Mouse (Mus musculus) heart, postnatal 25 days (tissue): ENCODE results near the gene Phlda3. TPM values are rescaled to one million over a fixed set of nuclear protein-coding genes. Genes with fewer than 3 reads are reported as not detected.
A peak's percentile ranks its signal among the peaks of the same experiment; 100 is the strongest.

Source experiments
- DNase-seq: peaks from one replicate; pipeline ENCODE4 v3.0.0; 2022; ENCODE audit warnings: low spot score
- intact Hi-C: fragments of 180-260 bp; cut with DNase I; formaldehyde crosslinking; loops from one replicate; pipeline ENCODE4 v1.15.1; 2025
- total RNA-seq, 2 experiments: library from RNA; stranded (reverse); gene quantifications; 2 replicates each; pipeline ENCODE4 v1.2.3; 2021

The Phlda3 gene
- total RNA-seq, 2 experiments from 2014 or later, result 12.9 to 14.6 TPM

GRCm38 (mm10) chr1:135787799-135788198, 21.9 kb downstream of the Phlda3 start:
- intact Hi-C loops, result loop anchor here (2.0 kb wide), 1 partner anchor 69 kb away; no protein-coding TSS in a partner anchor
- DNase-seq, result peak; percentile 44

- peak; percentile 23 for DNase-seq
- intact Hi-C loops, result loop anchor here (2.0 kb wide), 1 partner anchor 70 kb away; no protein-coding TSS in a partner anchor
Observed at GRCm38 (mm10) chr1:135788708-135789107, 22.8 kb downstream of the Phlda3 start.

DNA sequence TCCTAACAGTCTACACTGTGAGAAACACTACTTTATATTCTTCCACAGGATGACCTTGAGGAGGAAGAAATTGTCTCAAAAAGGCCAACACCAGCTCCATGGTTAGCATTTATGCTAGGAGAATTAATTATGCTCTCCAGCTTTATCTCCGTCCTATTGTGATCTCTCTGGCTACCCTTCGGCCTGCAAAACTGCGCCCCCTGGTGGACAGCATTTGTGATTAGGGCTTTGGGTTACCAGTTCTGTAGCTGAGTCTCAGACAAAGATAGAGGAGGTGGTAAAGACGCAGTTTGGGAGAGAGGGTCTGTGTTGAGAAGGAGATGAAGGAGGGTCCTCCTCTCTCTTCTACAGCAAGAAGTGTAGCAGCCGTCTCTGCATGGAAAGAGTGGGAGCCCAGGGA, 23.9 kb downstream of the Phlda3 start:
- intact Hi-C loops, result loop anchor here (2.0 kb wide), 1 partner anchor 71 kb away; no protein-coding TSS in a partner anchor
- DNase-seq, result no peak

DNA sequence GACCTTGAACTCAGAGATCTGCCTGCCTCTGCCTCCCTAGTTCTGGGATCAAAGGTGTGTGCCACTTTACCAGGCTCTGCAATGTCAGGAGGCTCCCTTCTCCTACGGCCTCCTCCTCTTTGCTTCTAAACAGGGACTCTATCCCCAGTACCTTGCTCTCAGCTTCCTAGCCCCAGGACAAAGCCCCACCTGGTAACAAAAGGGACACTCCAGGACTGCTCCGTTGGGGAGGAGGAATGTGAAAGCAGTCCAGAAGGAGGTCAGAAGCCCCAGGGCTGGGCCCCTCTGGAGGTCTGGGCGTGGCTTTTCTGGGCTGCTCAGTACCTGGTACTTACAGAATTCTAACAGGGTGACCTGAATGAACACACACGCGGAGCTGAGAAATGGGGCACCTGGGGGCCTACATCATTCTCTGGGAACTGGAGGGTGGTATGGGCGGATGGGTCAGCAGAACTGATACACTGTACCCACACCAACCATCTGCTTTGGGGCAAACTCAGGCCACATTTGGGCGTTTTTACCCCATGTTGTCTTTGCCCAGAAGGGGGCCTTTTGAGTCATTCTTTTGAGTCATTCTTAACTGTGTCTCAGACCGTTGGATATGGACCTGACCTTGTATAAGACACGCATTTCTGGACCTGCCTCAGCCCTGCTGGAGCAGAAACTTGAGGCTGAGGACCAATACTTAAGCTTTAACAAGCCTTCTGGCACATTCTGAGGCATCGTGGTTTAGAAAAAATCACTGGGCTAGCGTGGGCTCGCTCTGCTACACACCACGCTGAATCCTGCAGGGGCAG, 26.4 kb downstream of the Phlda3 start:
- no peak for DNase-seq
- intact Hi-C loops, result no loop called here

DNA sequence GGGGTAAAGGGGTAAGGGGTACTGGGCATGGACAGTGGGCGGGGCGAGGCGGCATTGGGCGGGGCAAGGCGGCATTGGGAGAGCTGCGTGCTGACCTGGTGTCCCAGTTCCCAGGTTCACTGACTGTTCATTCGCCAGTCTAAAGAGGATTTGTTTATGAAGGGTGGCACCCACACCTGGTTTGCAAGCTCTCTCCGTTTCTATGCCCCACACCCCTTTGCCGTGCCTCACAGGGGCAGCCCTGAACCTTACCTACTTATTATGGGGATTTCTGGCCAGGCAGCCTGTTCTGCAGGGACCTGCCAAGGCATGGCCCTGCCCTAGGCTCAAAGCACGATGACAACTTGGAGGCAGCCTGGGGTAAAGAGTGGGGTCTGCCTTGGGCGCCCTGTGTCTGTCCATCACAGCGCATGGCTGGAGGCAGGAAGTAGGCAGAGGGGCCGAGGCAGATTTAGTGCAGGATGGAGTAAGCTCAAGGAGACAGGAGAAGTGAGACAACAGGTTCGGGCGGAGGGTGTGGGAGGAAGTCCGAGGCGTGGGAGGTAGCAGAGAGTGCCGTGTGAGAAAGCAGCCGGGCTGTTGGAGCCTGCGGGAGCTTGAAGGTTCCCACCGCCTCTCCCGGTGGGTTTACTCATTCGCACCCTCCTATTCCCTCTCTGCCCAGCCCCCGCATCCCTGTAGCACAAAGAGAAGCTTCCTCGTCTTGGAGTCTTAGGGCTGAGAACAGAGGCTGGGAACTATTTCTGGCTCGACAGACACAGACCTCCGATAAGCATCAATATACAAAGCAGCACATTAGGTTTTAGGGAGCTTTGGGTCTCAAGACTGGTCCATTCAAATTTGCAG, 27.7 kb downstream of the Phlda3 start:
- intact Hi-C loops, result no loop called here
- no peak for DNase-seq

GRCm38 (mm10) chr1:135794216-135795134, 28.6 kb downstream of the Phlda3 start:
- DNase-seq, result no peak
- intact Hi-C loops, result no loop called here

GRCm38 (mm10) chr1:135798492-135798891, 32.6 kb downstream of the Phlda3 start:
- no peak for DNase-seq
- intact Hi-C loops, result no loop called here

DNA sequence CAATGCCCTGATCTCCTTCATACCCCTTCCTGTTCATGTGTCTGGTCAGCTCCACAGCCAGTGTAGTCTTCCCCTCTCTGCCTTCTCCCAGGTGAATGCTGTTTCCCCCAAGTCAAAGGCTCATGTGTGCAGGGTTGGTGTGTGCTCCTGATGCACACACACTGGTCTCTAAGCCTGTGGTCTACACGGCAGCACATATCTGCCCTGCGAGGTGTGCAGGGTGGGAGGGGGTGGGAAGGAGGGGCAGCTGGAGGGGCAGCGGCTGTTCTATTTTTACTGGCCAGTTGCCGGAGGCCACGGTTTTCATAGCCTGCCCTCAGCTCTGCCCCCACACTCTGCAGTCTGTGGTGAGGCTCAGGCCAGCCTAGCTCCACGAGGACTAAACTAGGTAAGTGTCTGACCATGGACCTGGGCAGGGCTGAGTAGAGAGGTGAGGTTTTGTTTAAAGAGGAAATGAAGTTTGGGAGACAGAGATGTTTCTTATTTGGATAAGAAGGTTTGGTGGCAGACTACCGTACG, 33.2 kb downstream of the Phlda3 start:
- no peak for DNase-seq
- intact Hi-C loops, result no loop called here

- intact Hi-C loops, result no loop called here
- no peak for DNase-seq
Observed at GRCm38 (mm10) chr1:135800192-135800950, 34.5 kb downstream of the Phlda3 start.

DNA sequence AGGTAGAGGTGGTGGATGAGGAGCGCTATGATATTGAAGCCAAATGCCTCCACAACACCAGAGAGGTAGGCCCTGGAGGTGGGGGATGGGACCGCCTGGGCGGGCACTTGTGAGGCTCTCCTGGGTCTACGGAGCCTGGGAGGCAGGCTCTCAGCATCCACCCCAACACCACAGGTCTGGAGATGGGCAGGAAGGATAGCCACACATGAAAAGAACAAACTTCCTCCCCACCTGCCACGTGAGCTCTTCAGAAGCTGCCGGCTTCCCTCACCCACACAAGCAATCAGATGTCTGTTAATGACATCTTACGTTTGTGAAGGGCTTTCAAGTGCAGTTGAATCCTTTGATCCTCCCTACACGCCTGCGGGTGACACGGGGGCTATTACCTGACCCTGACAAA, 41.6 kb downstream of the Phlda3 start:
- intact Hi-C loops, result no loop called here
- DNase-seq, result no peak

DNA sequence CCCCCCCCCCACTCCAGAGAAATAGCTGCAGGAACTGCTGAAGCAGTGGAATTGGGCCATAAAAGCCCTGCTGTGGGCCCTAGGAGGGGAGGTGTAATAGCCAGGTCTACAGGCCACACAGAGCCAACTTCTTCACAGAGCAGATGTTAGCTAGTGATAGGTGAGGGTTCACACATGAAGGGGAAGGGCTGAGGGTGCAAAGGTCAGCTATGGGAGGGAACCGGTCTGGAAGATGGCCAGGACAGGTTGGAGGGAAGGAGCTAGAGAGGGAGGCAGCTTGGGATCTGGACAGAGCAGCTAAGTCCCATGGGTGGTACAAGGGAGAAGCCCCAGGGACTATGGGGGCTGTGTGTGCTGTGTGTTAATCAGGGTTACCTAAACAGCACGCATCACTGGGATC, 44.3 kb downstream of the Phlda3 start:
- no peak for DNase-seq
- intact Hi-C loops, result no loop called here

- peak; percentile 48 for DNase-seq
- intact Hi-C loops, result no loop called here
Observed at GRCm38 (mm10) chr1:135811016-135811646, 45.2 kb downstream of the Phlda3 start.

DNA sequence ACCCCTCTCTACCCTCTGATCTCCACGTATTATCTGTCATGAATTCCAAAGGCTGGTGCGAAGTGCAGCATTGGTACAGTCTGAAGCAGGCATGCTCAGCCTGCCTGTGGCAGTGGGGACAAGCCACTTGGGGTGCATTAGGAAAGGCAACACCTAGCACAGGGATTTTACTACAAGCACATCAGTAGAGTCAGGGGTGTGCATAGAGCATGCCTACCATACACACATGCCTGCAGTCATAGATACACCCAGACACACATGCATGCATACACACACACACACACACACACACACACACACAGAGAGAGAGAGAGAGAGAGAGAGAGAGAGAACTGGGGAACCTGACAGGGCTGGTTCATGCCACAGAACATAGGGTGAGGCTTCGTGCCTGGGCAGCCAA, 46.3 kb downstream of the Phlda3 start:
- intact Hi-C loops, result loop anchor here (2.0 kb wide), 1 partner anchor 17 kb away; no protein-coding TSS in a partner anchor
- no peak for DNase-seq

- intact Hi-C loops, result loop anchor here (2.0 kb wide), 1 partner anchor 16 kb away; no protein-coding TSS in a partner anchor
- DNase-seq, result no peak
Observed at GRCm38 (mm10) chr1:135812618-135813017, 46.7 kb downstream of the Phlda3 start.

GRCm38 (mm10) chr1:135813071-135813470, 47.2 kb downstream of the Phlda3 start:
- intact Hi-C loops, result loop anchor here (2.0 kb wide), 1 partner anchor 16 kb away; no protein-coding TSS in a partner anchor

GRCm38 (mm10) chr1:135813687-135814395, 47.9 kb downstream of the Phlda3 start:
- intact Hi-C loops, result loop anchor here (2.0 kb wide), 1 partner anchor 15 kb away; no protein-coding TSS in a partner anchor
- no peak for DNase-seq

More at GRCm38 (mm10) chr1:135813071-135813470, 47.2 kb downstream of the Phlda3 start:
- no peak for DNase-seq

DNA sequence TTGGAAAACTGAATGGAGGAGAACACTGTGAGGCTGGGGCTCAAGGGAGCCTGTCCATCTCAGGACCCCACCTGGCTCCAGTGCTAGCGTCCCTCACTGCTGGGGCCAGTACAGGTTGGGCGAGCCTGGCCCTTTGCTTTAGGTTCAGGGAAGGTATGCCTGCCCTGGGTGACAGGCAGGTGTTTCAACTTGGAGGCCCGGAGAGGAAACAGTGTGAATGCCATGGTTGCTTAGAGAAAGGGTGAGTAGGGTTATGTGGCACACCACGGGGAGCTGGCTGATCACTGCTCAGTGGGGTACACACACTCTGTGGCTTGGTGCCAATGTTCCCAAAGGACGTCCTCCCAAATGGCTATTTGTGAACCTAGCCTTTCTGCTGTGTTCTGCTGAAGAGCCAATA, 48.6 kb downstream of the Phlda3 start:
- intact Hi-C loops, result no loop called here
- no peak for DNase-seq

DNA sequence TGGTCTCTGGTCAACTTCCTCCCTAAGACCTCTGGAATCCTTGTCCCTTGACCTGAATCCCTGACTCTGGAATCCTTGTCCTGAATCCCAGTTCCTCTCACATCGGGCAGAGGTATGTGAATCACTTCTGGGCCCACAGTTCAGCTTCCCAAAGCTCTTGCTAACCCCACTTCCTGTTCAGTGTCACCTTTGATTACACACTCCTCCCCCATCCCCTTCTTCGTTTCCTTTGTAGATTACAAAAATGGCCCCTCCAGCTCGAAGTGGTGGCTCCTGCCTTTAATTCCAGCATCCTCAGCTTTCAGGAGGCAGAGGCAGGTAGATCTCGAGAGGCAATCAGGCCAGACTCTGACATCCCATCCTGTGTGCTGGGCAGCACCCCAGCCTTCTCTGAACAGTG, 51.7 kb downstream of the Phlda3 start:
- intact Hi-C loops, result no loop called here
- DNase-seq, result no peak
